In genomic region chr12:113417521-113417920, GRCm38 (mm10) we compare ENCODE assay signal across 25 mouse cellular contexts.
"Had no signal": no experiment of that assay in that cellular context is flagged by ENCODE, and none has a peak within 500 bp of the region (broad histone marks: within the 10 kb centered on the region; RNA-seq: fewer than 3 reads in every experiment).

No protein-coding gene starts in this region.

- H3K4me2 ChIP-seq: heart, embryonic 13.5 days; heart, embryonic 15.5 days; hindbrain, embryonic 12.5 days; hindbrain, embryonic 14.5 days; intestine, embryonic 15.5 days; limb, embryonic 13.5 days; limb, embryonic 15.5 days; liver, embryonic 12.5 days had no signal

- H3K27ac ChIP-seq: gastrocnemius, adult 2 months; heart, adult 2 months; heart, embryonic 13.5 days; heart, embryonic 15.5 days; hindbrain, embryonic 10.5 days; hindbrain, embryonic 12.5 days; hindbrain, embryonic 14.5 days; intestine, embryonic 15.5 days; limb, embryonic 13.5 days; limb, embryonic 15.5 days; liver, embryonic 12.5 days; liver, embryonic 14.5 days had no signal

- ATAC-seq: hindbrain, embryonic 16.5 days; inflammation-experienced regulatory T-cells, adult 6 months; intestine, embryonic 15.5 days; intestine, postnatal 0 days; liver, embryonic 12.5 days had no signal

- DNase-seq: gastrocnemius, adult 2 months; gastrocnemius, postnatal 10 days; gastrocnemius, postnatal 25 days; heart, adult 2 months; heart, postnatal 4 days; kidney, adult 18-20 months; kidney, adult 8-10 months; kidney, postnatal 14 days; kidney, postnatal 36 days; layer of hippocampus, adult 9-11 months; layer of hippocampus, postnatal 36 days; left cerebral cortex, postnatal 4 days had no signal

- H3K9me3 ChIP-seq: heart, embryonic 13.5 days; heart, embryonic 15.5 days; intestine, embryonic 15.5 days; limb, embryonic 15.5 days; liver, embryonic 12.5 days had no signal

- H3K9ac ChIP-seq: heart, embryonic 13.5 days; heart, embryonic 15.5 days; hindbrain, embryonic 12.5 days; hindbrain, embryonic 14.5 days; intestine, embryonic 15.5 days; limb, embryonic 13.5 days; limb, embryonic 15.5 days; liver, embryonic 12.5 days; liver, embryonic 14.5 days had no signal

- H3K27me3 ChIP-seq: heart, embryonic 13.5 days; heart, embryonic 15.5 days; hindbrain, embryonic 12.5 days; intestine, embryonic 15.5 days; limb, embryonic 13.5 days; limb, embryonic 15.5 days; liver, embryonic 12.5 days had no signal

- H3K4me3 ChIP-seq: gastrocnemius, adult 2 months; heart, adult 2 months; heart, embryonic 13.5 days; heart, embryonic 15.5 days; hindbrain, embryonic 10.5 days; hindbrain, embryonic 12.5 days; intestine, embryonic 15.5 days; limb, embryonic 13.5 days; limb, embryonic 15.5 days; liver, embryonic 12.5 days had no signal

- H3K4me1 ChIP-seq: heart, embryonic 13.5 days; heart, embryonic 15.5 days; hindbrain, embryonic 10.5 days; hindbrain, embryonic 12.5 days; intestine, embryonic 15.5 days; limb, embryonic 13.5 days; limb, embryonic 15.5 days; liver, embryonic 12.5 days had no signal

- H3K36me3 ChIP-seq: heart, embryonic 13.5 days; heart, embryonic 15.5 days; hindbrain, embryonic 10.5 days; hindbrain, embryonic 12.5 days; intestine, embryonic 15.5 days; limb, embryonic 13.5 days; limb, embryonic 15.5 days; liver, embryonic 12.5 days had no signal
